Mouse (Mus musculus): ENCODE results near the gene Prkd2.

The Prkd2 gene

DNA sequence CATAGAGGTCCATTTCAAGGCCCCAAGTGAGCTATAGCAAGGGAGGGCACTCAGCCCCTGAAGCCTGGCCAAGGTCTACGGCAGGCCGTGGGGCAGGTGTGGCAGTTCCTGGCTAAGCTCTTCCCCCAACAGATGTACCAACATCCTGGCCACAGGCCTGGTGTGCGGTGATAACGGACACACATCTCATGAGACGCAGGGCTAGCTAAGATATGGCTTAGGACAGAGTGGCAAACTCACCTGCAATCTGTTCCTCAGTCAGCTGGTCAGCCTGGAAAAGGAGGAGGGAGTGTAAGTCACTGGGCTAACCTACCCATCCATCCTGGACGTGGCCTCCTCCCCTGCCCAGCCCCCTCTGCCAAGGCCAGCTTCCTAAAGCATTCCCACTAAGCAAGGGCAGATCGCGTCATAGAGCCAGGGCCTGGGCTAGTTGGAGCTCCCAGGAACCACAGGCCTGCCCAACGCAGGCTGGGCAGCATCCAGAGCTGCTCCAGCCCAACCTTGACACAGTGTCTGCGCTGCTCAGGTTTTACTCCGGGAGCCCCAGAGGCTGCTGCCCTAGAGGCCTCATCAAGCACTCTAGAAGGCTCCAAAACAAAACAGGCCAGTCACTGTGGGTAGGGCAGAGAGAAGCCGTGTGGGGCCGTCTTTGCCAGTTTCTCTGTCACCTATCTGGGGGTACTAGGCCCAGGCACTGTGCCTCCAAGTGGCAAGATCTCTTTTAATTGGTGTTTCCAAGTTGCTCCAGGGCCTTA lies 76.9 kb downstream of the Prkd2 start:
- DNase-seq = no peak
